Mouse (Mus musculus) MEL (cell line): Measurements from ENCODE around the gene Sept5. TPM values are rescaled to one million over a fixed set of nuclear protein-coding genes. Genes with fewer than 3 reads are reported as not detected.

Experiments
- DNase-seq: peaks from one replicate; pipeline ENCODE4 v3.0.0; 2011; ENCODE audit warnings: low read depth, low spot score
- H3K27ac ChIP-seq: 2 replicates; pipeline ENCODE4 v1.5.1; 2012; ENCODE audit warnings: low read depth, mild to moderate bottlenecking, control low read depth, low read length, moderate library complexity; ENCODE audit not compliant: control insufficient read depth
- H3K27me3 ChIP-seq, 2 experiments: fragments of 150-350 bp in 1 of 2; sonication (generic) in 1 of 2; 2 replicates each; pipeline ENCODE4 v1.6.1; 2012; ENCODE audit warnings: low read length in 2 of 2, mild to moderate bottlenecking in 2 of 2, improper control_type of control experiment in 1 of 2, moderate library complexity in 1 of 2; ENCODE audit not compliant: insufficient read depth in 2 of 2, control insufficient read depth in 1 of 2
- H3K36me3 ChIP-seq, 2 experiments: 2 replicates each; pipeline ENCODE4 v1.6.1; 2012 to 2014; ENCODE audit warnings: low read length in 2 of 2, improper control_type of control experiment in 1 of 2, inconsistent platforms in 1 of 2, mild to moderate bottlenecking in 1 of 2; ENCODE audit not compliant: insufficient read depth in 2 of 2, control insufficient read depth in 1 of 2
- H3K4me1 ChIP-seq, 2 experiments: fragments of 150-350 bp in 1 of 2; sonication (generic) in 1 of 2; 2 replicates each; pipeline ENCODE4 v1.6.1; 2012; ENCODE audit warnings: low read length in 2 of 2, improper control_type of control experiment in 1 of 2, mild to moderate bottlenecking in 1 of 2; ENCODE audit not compliant: insufficient read depth in 2 of 2, control insufficient read depth in 1 of 2
- H3K4me3 ChIP-seq, 2 experiments: fragments of 150-350 bp in 1 of 2; sonication (generic) in 1 of 2; 2 replicates each; pipeline ENCODE4 v1.5.1; 2012; ENCODE audit warnings: low read depth in 2 of 2, low read length in 2 of 2, mild to moderate bottlenecking in 2 of 2, moderate library complexity in 2 of 2, control low read depth in 1 of 2, improper control_type of control experiment in 1 of 2; ENCODE audit not compliant: control insufficient read depth in 1 of 2, insufficient read depth in 1 of 2
- H3K79me2 ChIP-seq: 2 replicates; pipeline ENCODE4 v1.6.1; 2012; ENCODE audit warnings: mild to moderate bottlenecking, low read length, moderate library complexity; ENCODE audit not compliant: control insufficient read depth, poor library complexity, insufficient read depth
- H3K9ac ChIP-seq: 2 replicates; pipeline ENCODE4 v1.6.1; 2012; ENCODE audit warnings: low read depth, mild to moderate bottlenecking, control low read depth, low read length, moderate library complexity; ENCODE audit not compliant: control insufficient read depth, poor library complexity, severe bottlenecking
- H3K9me3 ChIP-seq: fragments of 150-350 bp; sonication (generic); replicated peaks from 2 replicates; pipeline ENCODE4 v1.6.1; 2012; ENCODE audit warnings: mild to moderate bottlenecking, low read length, improper control_type of control experiment, moderate library complexity; ENCODE audit not compliant: insufficient read depth
- BHLHE40 ChIP-seq: IDR thresholded peaks from 2 replicates; pipeline ENCODE4 v1.6.1; 2012; ENCODE audit warnings: low read depth, mild to moderate bottlenecking, inconsistent platforms, low read length, improper control_type of control experiment, borderline replicate concordance
- CHD2 ChIP-seq: IDR thresholded peaks from 2 replicates; pipeline ENCODE4 v1.6.1; 2011; ENCODE audit warnings: low read length, improper control_type of control experiment
- CTCF ChIP-seq, 3 experiments: IDR thresholded peaks in 2 of 3; conservative IDR thresholded peaks in 1 of 3; 2 replicates each; pipeline ENCODE4 v1.5.1; 2011 to 2012; ENCODE audit warnings: low read length in 3 of 3, low read depth in 2 of 3, mild to moderate bottlenecking in 2 of 3, improper control_type of control experiment in 1 of 3, inconsistent platforms in 1 of 3, mixed read lengths in 1 of 3, moderate library complexity in 1 of 3; ENCODE audit not compliant: control insufficient read depth in 1 of 3, insufficient read depth in 1 of 3, poor library complexity in 1 of 3, severe bottlenecking in 1 of 3
- ETS1 ChIP-seq: IDR thresholded peaks from 2 replicates; pipeline ENCODE4 v1.6.1; 2012; ENCODE audit warnings: low read depth, mild to moderate bottlenecking, inconsistent platforms, low read length, improper control_type of control experiment, moderate library complexity
- HCFC1 ChIP-seq: IDR thresholded peaks from 2 replicates; pipeline ENCODE4 v1.6.1; 2012; ENCODE audit warnings: low read depth, mild to moderate bottlenecking, inconsistent platforms, low read length, improper control_type of control experiment, moderate library complexity
- MAFK ChIP-seq: IDR thresholded peaks from 2 replicates; pipeline ENCODE4 v1.6.1; 2011; ENCODE audit warnings: low read depth, mild to moderate bottlenecking, low read length, improper control_type of control experiment, borderline replicate concordance
- MXI1 ChIP-seq: IDR thresholded peaks from 2 replicates; pipeline ENCODE4 v1.6.1; 2011; ENCODE audit warnings: mild to moderate bottlenecking, low read depth, low read length, improper control_type of control experiment
- SIN3A ChIP-seq: IDR thresholded peaks from 2 replicates; pipeline ENCODE4 v1.6.1; 2012; ENCODE audit warnings: low read length, improper control_type of control experiment, inconsistent platforms
- TBP ChIP-seq: IDR thresholded peaks from 2 replicates; pipeline ENCODE4 v1.8.0; 2011; ENCODE audit warnings: low read depth, low read length, improper control_type of control experiment
- USF1 ChIP-seq: IDR thresholded peaks from 2 replicates; pipeline ENCODE4 v1.6.1; 2014; ENCODE audit warnings: low read depth, mild to moderate bottlenecking, inconsistent platforms, low read length, improper control_type of control experiment, moderate library complexity
- ZC3H11A ChIP-seq: IDR thresholded peaks from 2 replicates; pipeline ENCODE4 v1.6.1; 2012; ENCODE audit warnings: low read depth, mild to moderate bottlenecking, inconsistent platforms, low read length, improper control_type of control experiment
- polyA plus RNA-seq, 2 experiments: library from polyadenylated mRNA; stranded (reverse) in 1 of 2; unstranded in 1 of 2; fragments of >175 nt in 1 of 2; fragments of >200 nt in 1 of 2; gene quantifications; 2 replicates each; pipeline versions ENCODE4 v1.2.1 to v1.2.4; 2012; ENCODE audit warnings: low replicate concordance in 2 of 2, low read depth in 1 of 2; ENCODE audit not compliant: insufficient read length in 2 of 2, insufficient read depth in 1 of 2, missing spikeins in 1 of 2
- total RNA-seq: library from RNA; depleted of rRNA; stranded (reverse); fragments of 300-350 nt; gene quantifications from 2 replicates; pipeline ENCODE4 v1.2.3, GENCODE M21; 2012

Gene Sept5
- total and polyA plus RNA-seq, 3 experiments = 7.4 to 29.3 TPM; not detected in 1

DNA sequence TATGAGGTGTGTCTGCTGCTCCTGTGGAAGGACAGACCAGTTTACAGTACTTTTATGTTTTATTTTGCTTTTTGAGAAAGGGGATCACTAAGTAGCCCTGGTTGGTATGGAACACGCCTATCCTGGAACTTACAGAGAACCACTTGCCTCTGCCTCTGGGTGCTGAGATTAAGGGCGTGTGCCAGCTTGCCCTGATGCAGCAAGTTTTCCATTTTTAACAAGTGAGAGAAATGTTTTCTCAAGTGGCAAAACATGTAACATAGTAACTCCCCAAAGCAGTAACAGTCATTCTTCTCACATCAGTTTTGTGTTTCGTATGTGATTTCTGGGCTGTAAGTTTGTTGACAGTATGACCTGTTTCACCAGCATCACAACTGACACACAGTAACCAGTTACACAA, 43.3 kb upstream of the Sept5 start:
- no peaks in the 10 kb centered on the region for H3K9me3 ChIP-seq
- peaks cover 0 to 2% of the 10 kb centered on the region in 2 experiments; a peak in 1 of 4 replicates for H3K36me3 ChIP-seq
- no peak overlapping the region for H3K27ac ChIP-seq
- no peaks in the 10 kb centered on the region for H3K27me3 ChIP-seq
- H3K9ac ChIP-seq = no peak overlapping the region
- DNase-seq = no peak
- TF ChIP-seq ZC3H11A = no peak
- H3K4me3 ChIP-seq = no peak overlapping the region
- no peaks in the 10 kb centered on the region for H3K79me2 ChIP-seq
- H3K4me1 ChIP-seq = peaks cover 0 to 2% of the 10 kb centered on the region in 2 experiments; a peak in 1 of 4 replicates

GRCm38 (mm10) chr16:18672027-18672426, 42.3 kb upstream of the Sept5 start:
- TF ChIP-seq SIN3A = no peak
- TF ChIP-seq ETS1 = no peak
- no peak for TF ChIP-seq BHLHE40
- TF ChIP-seq CTCF (IDR thresholded peaks at IDR 0.05 in 2 of 3, conservative IDR thresholded peaks at IDR 0.05 in 1 of 3; ENCODE audit: control insufficient read depth in 1 of 3, insufficient read depth in 1 of 3, low read depth in 2 of 3, low read length in 3 of 3, poor library complexity in 1 of 3, severe bottlenecking in 1 of 3) = no peak
- TF ChIP-seq HCFC1 = no peak
- Histone ChIP-seq H3K9me3 (no peaks in the 10 kb centered on the region), H3K27me3 (no peaks in the 10 kb centered on the region), H3K9ac (no peak overlapping the region), H3K27ac (no peak overlapping the region), H3K79me2 (no peaks in the 10 kb centered on the region), H3K4me3 (no peak overlapping the region), H3K36me3 (peaks cover 0 to 2% of the 10 kb centered on the region in 2 experiments; a peak in 1 of 4 replicates), H3K4me1 (peaks cover 0 to 2% of the 10 kb centered on the region in 2 experiments; a peak in 1 of 4 replicates)
- DNase-seq = no peak

DNA sequence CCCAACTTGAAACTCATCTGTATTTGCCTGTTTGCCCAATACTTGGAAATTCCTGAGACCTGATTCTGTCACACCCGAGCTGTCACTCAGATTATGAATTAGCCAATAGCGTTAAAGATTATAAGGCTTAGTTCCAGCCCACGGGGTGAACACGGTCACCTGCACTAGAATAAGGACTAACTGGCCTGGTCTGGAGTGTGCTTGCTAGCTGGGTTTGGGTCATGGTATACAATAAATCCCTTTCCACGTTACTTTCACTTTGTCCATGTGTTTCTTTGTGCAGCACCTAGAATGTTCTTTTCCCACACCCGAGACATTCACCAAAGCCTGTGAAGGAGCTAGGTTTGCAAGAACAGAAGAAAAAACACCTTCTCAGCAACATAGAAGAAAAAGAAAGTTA, 40.2 kb upstream of the Sept5 start:
- peak; percentile 58 for DNase-seq
- TF ChIP-seq CHD2 (no peak), MXI1 (peak; percentile 57), TBP (no peak), SIN3A (0 out of 2 replicates have a peak, but pooled peaks have one; percentile 32), MAFK (no peak), USF1 (no peak)

More for the DNA sequence above, 40.2 kb upstream of the Sept5 start:
- H3K27ac ChIP-seq = no peak overlapping the region
- no peaks in the 10 kb centered on the region for H3K9me3 ChIP-seq
- no peaks in the 10 kb centered on the region for H3K79me2 ChIP-seq
- peak overlapping the region; percentile 77 to 94 for H3K4me3 ChIP-seq
- peak overlapping the region; percentile 54 for H3K9ac ChIP-seq
- H3K27me3 ChIP-seq = no peaks in the 10 kb centered on the region; a peak in 2 of 4 replicates
- H3K36me3 ChIP-seq = peaks cover 0 to 2% of the 10 kb centered on the region in 2 experiments; a peak in 1 of 4 replicates
- peaks cover 0 to 2% of the 10 kb centered on the region in 2 experiments; a peak in 1 of 4 replicates for H3K4me1 ChIP-seq
